Mouse (Mus musculus): ENCODE results near the gene Ssh3. TPM values are rescaled to one million over a fixed set of nuclear protein-coding genes. Genes with fewer than 3 reads are reported as not detected.
A peak's percentile ranks its signal among the peaks of the same experiment; 100 is the strongest.

Gene Ssh3
- polyA plus RNA-seq, 1 experiment = 0.17 TPM

GRCm38 (mm10) chr19:4303640-4303995 lies 34.6 kb upstream of the Ssh3 start:
- H3K27me3 ChIP-seq (ENCODE audit: control insufficient read depth, insufficient read depth, insufficient read length) = no peaks in the 10 kb centered on the region
- H3K36me3 ChIP-seq (ENCODE audit: control insufficient read depth, insufficient read depth) = no peaks in the 10 kb centered on the region
- H3K4me2 ChIP-seq (ENCODE audit: low read depth) = no peak overlapping the region
- no peak overlapping the region for H3ac ChIP-seq (ENCODE audit: control insufficient read depth, insufficient read length)
- H3K79me2 ChIP-seq (ENCODE audit: control insufficient read depth, insufficient read depth) = peaks cover 52% of the 10 kb centered on the region
- TF ChIP-seq POLR2AphosphoS2 (IDR thresholded peaks at IDR 0.05; ENCODE audit: insufficient read length, low read depth) (no peak), TCF12 (IDR thresholded peaks at IDR 0.05; ENCODE audit: insufficient read depth, poor library complexity, severe bottlenecking) (no peak), CEBPB (IDR thresholded peaks at IDR 0.05; ENCODE audit: insufficient read depth, poor library complexity, severe bottlenecking) (no peak), MYOG (IDR thresholded peaks at IDR 0.05; ENCODE audit: control insufficient read depth in 1 of 3, insufficient read depth in 1 of 3, insufficient read length in 2 of 3, low read depth in 2 of 3) (no peak), MAX (IDR thresholded peaks at IDR 0.05; ENCODE audit: low read depth) (no peak), E2F4 (IDR thresholded peaks at IDR 0.05; ENCODE audit: insufficient read depth) (no peak), USF1 (IDR thresholded peaks at IDR 0.05; ENCODE audit: low read depth) (no peak), TCF3 (IDR thresholded peaks at IDR 0.05; ENCODE audit: insufficient read length, low read depth) (no peak), POLR2A (IDR thresholded peaks at IDR 0.05; ENCODE audit: insufficient read length, low read depth) (no peak), SRF (IDR thresholded peaks at IDR 0.05; ENCODE audit: control insufficient read depth, insufficient read length, low read depth) (no peak), MYOD1 (IDR thresholded peaks at IDR 0.05; ENCODE audit: control insufficient read depth in 1 of 3, insufficient read length in 2 of 3, low read depth in 2 of 3) (no peak), REST (IDR thresholded peaks at IDR 0.05; ENCODE audit: insufficient read depth, insufficient read length) (no peak)
- H3K4me3 ChIP-seq = no peak overlapping the region

DNA sequence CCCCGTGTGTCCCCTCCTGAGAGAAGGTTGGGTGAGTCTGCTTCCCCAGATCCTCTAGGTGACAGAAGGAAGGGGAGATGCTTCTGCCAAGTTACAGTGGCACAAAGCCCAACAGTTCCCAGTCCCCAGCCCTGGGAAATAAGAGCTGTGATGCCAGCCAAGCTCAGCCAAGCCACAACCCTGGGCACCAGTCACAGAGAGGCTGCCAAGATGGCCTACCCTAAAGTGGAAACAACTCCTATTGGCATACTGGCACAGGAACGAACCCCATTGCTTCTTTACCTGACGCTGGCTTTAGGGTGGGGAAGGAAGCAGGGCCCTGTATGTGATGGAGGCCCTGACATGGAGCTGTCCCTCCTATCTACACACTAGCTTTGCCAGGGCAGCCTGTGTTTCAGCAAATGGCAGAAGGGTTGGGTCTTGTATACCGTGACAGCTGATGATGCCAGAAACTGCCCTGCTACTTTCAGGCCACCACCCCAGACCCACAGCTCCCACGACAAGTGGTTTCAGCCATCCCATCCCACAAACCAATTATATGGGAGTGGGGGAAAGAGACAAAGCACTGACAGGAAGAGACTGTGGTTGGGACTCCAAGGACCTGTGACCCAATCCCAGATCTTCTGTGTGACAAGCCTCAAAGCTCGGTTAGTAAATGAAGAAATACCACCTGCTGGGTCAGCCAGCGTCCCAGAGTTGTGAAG lies 34.1 kb upstream of the Ssh3 start:
- no peak overlapping the region for H3K4me3 ChIP-seq

GRCm38 (mm10) chr19:4301735-4302651 lies 33.0 kb upstream of the Ssh3 start:
- Histone ChIP-seq H3K27me3 (ENCODE audit: control insufficient read depth, insufficient read depth, insufficient read length) (no peaks in the 10 kb centered on the region), H3K36me3 (ENCODE audit: control insufficient read depth, insufficient read depth) (no peaks in the 10 kb centered on the region), H3K4me3 (no peak overlapping the region), H3K79me2 (ENCODE audit: control insufficient read depth, insufficient read depth) (peaks cover 66% of the 10 kb centered on the region), H3ac (ENCODE audit: control insufficient read depth, insufficient read length) (no peak overlapping the region), H3K4me2 (ENCODE audit: low read depth) (no peak overlapping the region)
- TF ChIP-seq CEBPB (IDR thresholded peaks at IDR 0.05; ENCODE audit: insufficient read depth, poor library complexity, severe bottlenecking) (no peak), MAX (IDR thresholded peaks at IDR 0.05; ENCODE audit: low read depth) (no peak), SRF (IDR thresholded peaks at IDR 0.05; ENCODE audit: control insufficient read depth, insufficient read length, low read depth) (no peak), POLR2A (IDR thresholded peaks at IDR 0.05; ENCODE audit: insufficient read length, low read depth) (no peak), TCF12 (IDR thresholded peaks at IDR 0.05; ENCODE audit: insufficient read depth, poor library complexity, severe bottlenecking) (no peak), REST (IDR thresholded peaks at IDR 0.05; ENCODE audit: insufficient read depth, insufficient read length) (no peak), TCF3 (IDR thresholded peaks at IDR 0.05; ENCODE audit: insufficient read length, low read depth) (no peak), MYOD1 (IDR thresholded peaks at IDR 0.05; ENCODE audit: control insufficient read depth in 1 of 3, insufficient read length in 2 of 3, low read depth in 2 of 3) (no peak), USF1 (IDR thresholded peaks at IDR 0.05; ENCODE audit: low read depth) (no peak), MYOG (IDR thresholded peaks at IDR 0.05; ENCODE audit: control insufficient read depth in 1 of 3, insufficient read depth in 1 of 3, insufficient read length in 2 of 3, low read depth in 2 of 3) (no peak), E2F4 (IDR thresholded peaks at IDR 0.05; ENCODE audit: insufficient read depth) (no peak), POLR2AphosphoS2 (IDR thresholded peaks at IDR 0.05; ENCODE audit: insufficient read length, low read depth) (no peak)

More for the DNA sequence above, 34.1 kb upstream of the Ssh3 start:
- Histone ChIP-seq H3ac (ENCODE audit: control insufficient read depth, insufficient read length) (no peak overlapping the region), H3K4me2 (ENCODE audit: low read depth) (no peak overlapping the region), H3K27me3 (ENCODE audit: control insufficient read depth, insufficient read depth, insufficient read length) (no peaks in the 10 kb centered on the region), H3K36me3 (ENCODE audit: control insufficient read depth, insufficient read depth) (no peaks in the 10 kb centered on the region), H3K79me2 (ENCODE audit: control insufficient read depth, insufficient read depth) (peaks cover 56% of the 10 kb centered on the region)
- TF ChIP-seq MAX (IDR thresholded peaks at IDR 0.05; ENCODE audit: low read depth) = no peak
- TF ChIP-seq E2F4 (IDR thresholded peaks at IDR 0.05; ENCODE audit: insufficient read depth) = no peak
- no peak for TF ChIP-seq TCF3 (IDR thresholded peaks at IDR 0.05; ENCODE audit: insufficient read length, low read depth)
- peak in 1 of 3 experiments; percentile 56 for TF ChIP-seq MYOG (IDR thresholded peaks at IDR 0.05; ENCODE audit: control insufficient read depth in 1 of 3, insufficient read depth in 1 of 3, insufficient read length in 2 of 3, low read depth in 2 of 3)
- no peak for TF ChIP-seq SRF (IDR thresholded peaks at IDR 0.05; ENCODE audit: control insufficient read depth, insufficient read length, low read depth)
- no peak for TF ChIP-seq POLR2AphosphoS2 (IDR thresholded peaks at IDR 0.05; ENCODE audit: insufficient read length, low read depth)

- no peak overlapping the region for H3K4me2 ChIP-seq (ENCODE audit: low read depth)
- H3K36me3 ChIP-seq (ENCODE audit: control insufficient read depth, insufficient read depth) = no peaks in the 10 kb centered on the region
- H3K79me2 ChIP-seq (ENCODE audit: control insufficient read depth, insufficient read depth) = peaks cover 68% of the 10 kb centered on the region
- H3K4me3 ChIP-seq = no peak overlapping the region
- no peak overlapping the region for H3ac ChIP-seq (ENCODE audit: control insufficient read depth, insufficient read length)
- TF ChIP-seq MYOD1 (IDR thresholded peaks at IDR 0.05; ENCODE audit: control insufficient read depth in 1 of 3, insufficient read length in 2 of 3, low read depth in 2 of 3) (no peak), POLR2A (IDR thresholded peaks at IDR 0.05; ENCODE audit: insufficient read length, low read depth) (no peak), SRF (IDR thresholded peaks at IDR 0.05; ENCODE audit: control insufficient read depth, insufficient read length, low read depth) (no peak), USF1 (IDR thresholded peaks at IDR 0.05; ENCODE audit: low read depth) (no peak), CEBPB (IDR thresholded peaks at IDR 0.05; ENCODE audit: insufficient read depth, poor library complexity, severe bottlenecking) (no peak), TCF12 (IDR thresholded peaks at IDR 0.05; ENCODE audit: insufficient read depth, poor library complexity, severe bottlenecking) (no peak), POLR2AphosphoS2 (IDR thresholded peaks at IDR 0.05; ENCODE audit: insufficient read length, low read depth) (no peak)
- H3K27me3 ChIP-seq (ENCODE audit: control insufficient read depth, insufficient read depth, insufficient read length) = no peaks in the 10 kb centered on the region
These were observed 32.1 kb upstream of the Ssh3 start for GRCm38 (mm10) chr19:4300852-4301734.

Data from myocyte (in vitro differentiated cells).